Mouse (Mus musculus): ENCODE data around the gene Tex33. TPM values are rescaled to one million over a fixed set of nuclear protein-coding genes. Genes with fewer than 3 reads are reported as not detected.
A peak's percentile ranks its signal among the peaks of the same experiment; 100 is the strongest.

Tex33 gene
- not detected in 2 replicates for polyA plus RNA-seq (2016; fragmentation: Nextera tagmentation; extraction: Ambion mirVana)

GRCm38 (mm10) chr15:78395478-78395962 is at the start of gene Tex33:
Gene Tex33, minus strand, starts transcription at chr15:78395912.
- Histone ChIP-seq H3K36me3 (no peaks in the 10 kb centered on the region), H3K27me3 (ENCODE audit: insufficient read depth, poor library complexity, severe bottlenecking) (peaks cover 11% of the 10 kb centered on the region), H3K4me1 (no peaks in the 10 kb centered on the region), H3K4me3 (no peak within 1 kb of the TSS), H3K27ac (no peak within 1 kb of the TSS), H3K9me3 (no peaks in the 10 kb centered on the region)
- DNase-seq (ENCODE audit: low spot score), result no peak
- 81% methylated on average over 8 of the region's 8 CpGs for WGBS

- H3K9me3 ChIP-seq, result no peaks in the 10 kb centered on the region
- H3K27me3 ChIP-seq (ENCODE audit: insufficient read depth, poor library complexity, severe bottlenecking), result peaks cover 18% of the 10 kb centered on the region
- H3K27ac ChIP-seq, result no peak overlapping the region
- WGBS, result 43% methylated on average over 6 of the region's 6 CpGs
- peaks cover 53% of the 10 kb centered on the region for H3K4me1 ChIP-seq
- no peak overlapping the region for H3K4me3 ChIP-seq
- no peaks in the 10 kb centered on the region for H3K36me3 ChIP-seq
- DNase-seq (ENCODE audit: low spot score), result no peak
These were observed 48.1 kb upstream of the Tex33 start for GRCm38 (mm10) chr15:78443857-78444256.

GRCm38 (mm10) chr15:78442231-78442630 is 46.5 kb upstream of the Tex33 start:
- H3K27me3 ChIP-seq (ENCODE audit: insufficient read depth, poor library complexity, severe bottlenecking), result peaks cover 32% of the 10 kb centered on the region
- no peaks in the 10 kb centered on the region for H3K36me3 ChIP-seq
- DNase-seq (ENCODE audit: low spot score), result no peak
- peaks cover 61% of the 10 kb centered on the region for H3K4me1 ChIP-seq
- H3K27ac ChIP-seq, result no peak overlapping the region; the same call in 1 of the 2 replicates
- 81% methylated on average over 19 of the region's 19 CpGs for WGBS
- H3K4me3 ChIP-seq, result no peak overlapping the region
- no peaks in the 10 kb centered on the region for H3K9me3 ChIP-seq

DNA sequence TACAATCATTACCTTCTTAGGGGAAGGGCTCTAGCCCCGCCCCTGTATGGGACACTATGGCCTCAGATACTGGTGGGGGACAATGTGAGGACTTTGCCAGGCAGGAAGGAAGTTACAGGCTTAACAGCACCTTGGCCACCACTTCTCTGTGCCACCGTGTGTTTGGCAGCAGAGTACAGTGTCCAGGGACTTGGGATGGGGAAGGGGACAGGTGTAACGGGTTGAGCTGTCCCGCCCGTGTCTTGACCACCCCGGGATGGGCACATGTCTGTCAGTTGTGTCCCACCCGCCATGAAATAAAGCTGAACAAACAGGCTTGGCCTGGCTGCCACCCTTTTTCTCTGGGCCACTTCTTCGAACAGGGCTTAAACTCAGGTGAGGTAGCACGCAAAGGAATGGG is 43.3 kb upstream of the Tex33 start:
- H3K4me1 ChIP-seq, result peaks cover 77% of the 10 kb centered on the region
- H3K36me3 ChIP-seq, result peaks cover 11% of the 10 kb centered on the region
- H3K27ac ChIP-seq, result no peak overlapping the region
- DNase-seq (ENCODE audit: low spot score), result no peak
- H3K4me3 ChIP-seq, result no peak overlapping the region
- no peaks in the 10 kb centered on the region for H3K9me3 ChIP-seq
- peaks cover 44% of the 10 kb centered on the region for H3K27me3 ChIP-seq (ENCODE audit: insufficient read depth, poor library complexity, severe bottlenecking)
- 66% methylated on average over 9 of the region's 9 CpGs for WGBS

GRCm38 (mm10) chr15:78438505-78438904 is 42.8 kb upstream of the Tex33 start:
- no peaks in the 10 kb centered on the region for H3K9me3 ChIP-seq
- H3K4me3 ChIP-seq, result no peak overlapping the region
- H3K4me1 ChIP-seq, result peaks cover 72% of the 10 kb centered on the region
- H3K27me3 ChIP-seq (ENCODE audit: insufficient read depth, poor library complexity, severe bottlenecking), result peaks cover 39% of the 10 kb centered on the region
- no peak for DNase-seq (ENCODE audit: low spot score)
- H3K27ac ChIP-seq, result no peak overlapping the region
- H3K36me3 ChIP-seq, result peaks cover 15% of the 10 kb centered on the region
- WGBS, result 57% methylated on average over 8 of the region's 8 CpGs

GRCm38 (mm10) chr15:78438018-78438394 is 42.3 kb upstream of the Tex33 start:
- Histone ChIP-seq H3K36me3 (peaks cover 20% of the 10 kb centered on the region), H3K9me3 (no peaks in the 10 kb centered on the region), H3K27ac (peak overlapping the region; percentile 83; the same call in 1 of the 2 replicates), H3K27me3 (ENCODE audit: insufficient read depth, poor library complexity, severe bottlenecking) (peaks cover 39% of the 10 kb centered on the region), H3K4me3 (peak overlapping the region; percentile 56; the same call in 1 of the 2 replicates), H3K4me1 (peaks cover 74% of the 10 kb centered on the region)
- WGBS, result 46% methylated on average over 4 of the region's 4 CpGs
- no peak for DNase-seq (ENCODE audit: low spot score)

DNA sequence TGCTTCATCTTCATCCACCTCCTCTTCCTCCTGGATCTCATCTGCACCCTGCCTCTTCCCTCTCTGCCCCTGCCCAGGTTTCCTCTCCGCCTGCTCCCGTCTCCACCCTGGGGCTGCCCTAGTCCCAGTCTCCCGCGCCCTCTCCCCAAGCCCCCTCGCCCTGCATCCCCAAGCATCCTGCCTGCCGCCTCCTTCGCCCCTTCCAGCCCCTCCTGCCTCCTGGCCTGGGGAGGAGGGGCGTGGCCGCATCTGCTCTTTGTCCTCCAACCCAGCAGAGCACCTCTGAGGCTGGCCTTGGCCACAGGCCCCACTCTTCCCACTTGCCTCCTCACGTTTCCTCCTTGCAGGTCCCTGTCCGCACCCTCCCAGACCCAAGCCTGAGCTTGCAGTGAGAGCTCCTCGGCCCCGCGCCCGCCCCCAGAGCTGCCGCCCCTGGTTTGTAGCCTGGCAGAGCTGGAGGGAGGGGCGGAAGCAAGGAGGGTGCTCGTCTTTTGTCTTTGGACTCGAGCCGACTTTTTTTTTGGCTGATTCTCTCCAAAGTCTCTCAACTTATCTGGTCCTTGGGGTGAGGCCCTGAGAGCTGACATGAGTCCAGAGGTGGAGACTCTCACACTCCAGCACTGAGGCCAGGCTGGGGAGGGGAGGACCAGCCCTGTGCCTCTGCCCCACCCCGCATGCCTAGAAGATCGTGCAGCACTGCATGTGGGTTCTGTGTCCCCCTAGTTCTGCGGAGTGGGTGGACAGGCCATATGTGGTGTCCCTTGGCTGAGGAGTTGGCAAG is 41.7 kb upstream of the Tex33 start:
- DNase-seq (ENCODE audit: low spot score), result no peak
- peaks cover 39% of the 10 kb centered on the region for H3K27me3 ChIP-seq (ENCODE audit: insufficient read depth, poor library complexity, severe bottlenecking)
- H3K27ac ChIP-seq, result peak overlapping the region; percentile 83
- H3K4me3 ChIP-seq, result peak overlapping the region; percentile 56
- no peaks in the 10 kb centered on the region for H3K9me3 ChIP-seq
- peaks cover 24% of the 10 kb centered on the region for H3K36me3 ChIP-seq
- H3K4me1 ChIP-seq, result peaks cover 78% of the 10 kb centered on the region
- 10% methylated on average over 23 of the region's 23 CpGs for WGBS

DNA sequence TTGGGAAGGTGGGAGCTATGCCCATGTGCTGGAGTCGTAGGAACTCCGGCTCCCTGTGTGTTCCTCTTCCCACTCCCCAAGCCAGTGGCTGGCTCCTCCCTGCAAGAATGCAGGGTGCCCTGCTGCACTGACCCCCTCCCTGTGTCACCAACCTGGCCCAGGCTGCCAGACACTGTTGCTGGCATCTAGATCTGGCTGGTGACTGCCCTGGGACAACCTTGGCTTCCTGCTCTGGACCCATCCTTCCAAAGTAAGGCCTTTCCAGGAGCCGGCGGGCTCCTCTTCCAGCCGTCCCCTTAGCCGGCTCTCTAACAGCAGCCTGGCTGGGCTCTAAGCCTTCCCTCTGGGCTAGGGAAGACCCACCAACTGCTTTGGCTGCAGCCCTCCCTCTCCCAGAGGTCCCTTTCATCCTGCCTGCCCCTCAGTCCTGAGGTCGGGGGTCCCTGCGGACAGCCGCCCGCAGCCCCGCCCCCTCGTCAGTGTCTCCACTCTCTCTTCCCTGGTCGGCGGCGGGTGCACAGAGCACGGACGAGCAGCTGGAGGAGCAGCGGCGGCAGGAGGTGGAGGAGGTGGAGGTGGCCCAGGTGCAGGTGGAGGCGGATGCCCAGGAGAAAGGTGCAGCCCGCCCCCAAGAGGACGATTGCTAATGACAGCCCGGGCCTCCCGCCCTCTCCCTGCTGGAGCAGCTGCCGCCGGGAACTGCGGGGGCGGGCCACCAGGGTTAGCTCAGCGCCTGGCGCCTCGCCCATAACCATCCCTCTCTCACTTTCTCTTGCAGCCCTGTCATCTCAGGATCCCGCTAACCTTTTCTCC is 40.9 kb upstream of the Tex33 start:
- DNase-seq (ENCODE audit: low spot score), result peak; percentile 87
- WGBS, result 13% methylated on average over 30 of the region's 32 CpGs
- peaks cover 24% of the 10 kb centered on the region for H3K36me3 ChIP-seq
- peaks cover 74% of the 10 kb centered on the region for H3K4me1 ChIP-seq
- no peaks in the 10 kb centered on the region for H3K9me3 ChIP-seq
- peak overlapping the region; percentile 83 for H3K27ac ChIP-seq
- H3K4me3 ChIP-seq, result peak overlapping the region; percentile 56
- peaks cover 39% of the 10 kb centered on the region for H3K27me3 ChIP-seq (ENCODE audit: insufficient read depth, poor library complexity, severe bottlenecking)

DNA sequence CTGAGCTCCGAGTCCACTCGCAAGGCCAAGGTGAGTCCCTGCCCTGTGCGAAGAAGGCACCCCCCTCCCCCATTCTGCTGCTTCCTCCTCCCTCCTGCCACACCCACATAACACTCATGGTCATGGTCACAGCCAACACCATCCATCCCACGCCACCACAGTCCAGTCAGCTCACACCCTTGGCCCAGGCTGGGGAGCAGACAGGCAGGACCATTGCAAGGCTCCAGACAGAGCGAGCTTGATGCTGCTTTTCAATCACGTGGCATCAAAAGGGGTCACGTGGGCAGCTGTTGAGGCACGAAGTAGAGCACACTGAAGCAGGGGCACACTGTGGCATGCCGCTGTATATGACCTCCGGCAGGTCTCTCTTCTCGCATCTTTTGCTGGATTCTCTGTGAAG is 40.0 kb upstream of the Tex33 start:
- 88% methylated on average over 11 of the region's 11 CpGs for WGBS
- H3K4me3 ChIP-seq, result no peak overlapping the region
- no peaks in the 10 kb centered on the region for H3K9me3 ChIP-seq
- H3K27ac ChIP-seq, result 0 out of 2 replicates have a peak overlapping the region, but pooled peaks have one; percentile 43
- peaks cover 68% of the 10 kb centered on the region for H3K4me1 ChIP-seq
- peaks cover 31% of the 10 kb centered on the region for H3K36me3 ChIP-seq
- H3K27me3 ChIP-seq (ENCODE audit: insufficient read depth, poor library complexity, severe bottlenecking), result peaks cover 39% of the 10 kb centered on the region
- DNase-seq (ENCODE audit: low spot score), result no peak

DNA sequence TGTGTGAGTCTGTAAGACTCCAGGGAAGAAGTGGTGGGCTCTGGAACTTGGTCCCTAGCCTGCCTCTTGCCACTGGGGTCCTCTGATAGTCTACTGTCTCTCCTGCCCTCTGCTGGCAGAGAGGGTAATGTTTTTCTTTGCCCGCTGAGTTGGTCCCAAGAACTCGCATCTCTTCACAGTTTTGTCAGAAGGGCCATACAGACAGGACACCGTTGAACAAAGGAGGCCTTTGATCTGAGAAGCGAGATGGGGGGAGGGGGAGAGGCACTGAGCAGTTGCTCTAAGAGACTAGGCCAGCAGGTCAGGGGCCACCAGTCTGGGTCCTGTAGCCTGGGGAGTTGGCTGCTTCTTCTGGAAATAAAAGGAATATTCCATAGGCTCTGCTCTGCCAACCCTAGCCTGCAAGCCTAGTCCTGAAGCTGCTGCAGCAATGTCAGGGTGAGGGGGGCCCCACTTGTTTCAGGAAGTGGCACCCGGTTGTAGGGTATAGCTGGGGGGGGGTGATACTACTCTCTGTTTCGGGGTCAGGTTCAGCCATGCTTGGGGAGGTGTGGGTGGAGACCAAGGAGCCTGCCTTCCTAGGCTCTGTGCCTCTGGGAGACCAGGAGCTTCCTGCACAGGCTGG is 39.3 kb upstream of the Tex33 start:
- Histone ChIP-seq H3K27ac (peak overlapping the region; percentile 43; the same call in 1 of the 2 replicates), H3K9me3 (no peaks in the 10 kb centered on the region), H3K27me3 (ENCODE audit: insufficient read depth, poor library complexity, severe bottlenecking) (peaks cover 39% of the 10 kb centered on the region), H3K36me3 (peaks cover 33% of the 10 kb centered on the region), H3K4me3 (no peak overlapping the region), H3K4me1 (peaks cover 66% of the 10 kb centered on the region)
- 33% methylated on average over 6 of the region's 6 CpGs for WGBS
- no peak for DNase-seq (ENCODE audit: low spot score)

DNA sequence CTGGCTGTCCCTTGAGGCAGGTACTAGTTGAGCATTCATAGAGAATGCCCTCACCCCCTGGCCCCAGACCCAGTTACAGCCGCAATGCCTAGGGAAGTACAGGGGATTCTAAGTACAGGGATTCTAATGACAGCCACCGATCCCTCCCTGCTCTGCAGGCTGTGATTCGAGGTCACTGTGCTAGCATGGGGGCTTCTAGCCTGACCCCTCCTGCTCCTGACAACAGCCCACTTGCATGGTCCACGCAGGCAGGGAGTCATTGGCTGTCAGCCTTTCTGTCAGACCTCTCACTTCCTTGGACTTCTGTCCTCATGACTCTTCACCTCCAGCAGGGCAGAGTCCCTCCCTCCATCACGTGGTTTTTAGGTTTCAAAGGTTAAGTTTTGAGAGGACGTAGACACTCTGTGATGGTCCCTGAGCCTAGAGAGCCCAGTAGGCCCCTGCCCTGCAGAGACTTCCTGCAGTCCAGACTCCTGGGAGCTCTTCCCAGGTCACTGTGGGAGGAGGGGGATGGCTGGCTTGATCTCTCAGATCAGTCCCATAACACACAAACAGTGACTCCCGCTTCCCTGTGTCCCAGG is 35.9 kb upstream of the Tex33 start:
- Histone ChIP-seq H3K27me3 (ENCODE audit: insufficient read depth, poor library complexity, severe bottlenecking) (peaks cover 31% of the 10 kb centered on the region), H3K36me3 (peaks cover 33% of the 10 kb centered on the region), H3K4me3 (no peak overlapping the region), H3K4me1 (peaks cover 53% of the 10 kb centered on the region), H3K27ac (no peak overlapping the region), H3K9me3 (no peaks in the 10 kb centered on the region)
- no peak for DNase-seq (ENCODE audit: low spot score)
- WGBS, result 80% methylated on average over 7 of the region's 7 CpGs

DNA sequence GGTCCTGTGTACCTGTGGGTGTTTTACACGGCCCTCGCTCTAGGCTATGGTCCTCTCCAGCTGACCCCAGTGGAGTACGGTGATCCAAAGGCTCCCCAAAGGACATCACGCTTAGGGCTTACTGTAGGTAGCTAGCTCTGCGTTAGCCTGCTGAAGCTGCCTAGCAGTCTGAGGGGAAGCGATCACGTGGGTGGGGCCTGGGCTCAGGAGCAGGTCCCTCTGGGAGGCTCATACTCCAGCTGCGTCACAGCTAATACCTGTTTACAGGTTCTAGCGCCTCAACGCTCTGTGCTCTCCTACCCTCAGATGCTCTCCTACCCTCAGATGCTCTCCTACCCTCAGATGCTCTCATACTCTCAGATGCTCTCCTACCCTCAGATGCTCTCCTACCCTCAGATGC is 35.2 kb upstream of the Tex33 start:
- Histone ChIP-seq H3K36me3 (peaks cover 32% of the 10 kb centered on the region), H3K27ac (0 out of 2 replicates have a peak overlapping the region, but pooled peaks have one; percentile 3), H3K4me3 (no peak overlapping the region), H3K9me3 (no peaks in the 10 kb centered on the region), H3K4me1 (peaks cover 45% of the 10 kb centered on the region), H3K27me3 (ENCODE audit: insufficient read depth, poor library complexity, severe bottlenecking) (peaks cover 23% of the 10 kb centered on the region)
- no peak for DNase-seq (ENCODE audit: low spot score)
- WGBS, result 87% methylated on average over 10 of the region's 10 CpGs

All from heart, embryonic 10.5 days (tissue).